Mouse (Mus musculus): ENCODE data around the gene 4930404N11Rik.

DNA sequence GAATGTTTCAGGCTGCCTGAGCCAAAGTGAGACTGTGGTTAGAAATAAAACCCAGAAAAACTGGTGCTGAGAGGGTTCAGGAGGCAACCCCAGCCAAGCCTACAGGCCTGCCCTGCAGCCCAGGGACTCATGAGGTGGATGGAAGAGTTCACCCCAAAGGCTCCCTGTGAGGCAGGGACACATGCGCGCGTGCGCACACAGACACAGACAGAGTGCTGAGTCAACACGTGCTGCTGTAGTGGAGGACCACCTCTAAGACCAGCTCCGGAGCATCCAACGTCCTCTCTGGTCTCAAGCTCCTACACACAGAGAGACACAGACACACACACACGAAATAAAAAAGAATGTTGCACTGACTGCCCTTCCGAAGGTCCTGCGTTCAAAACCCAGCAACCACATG, 9.7 kb upstream of the 4930404N11Rik start:
- TF ChIP-seq CTCF (IDR thresholded peaks at IDR 0.05; ENCODE audit: low read depth, low read length) (no peak), TAL1 (conservative IDR thresholded peaks at IDR 0.05; ENCODE audit: low read depth, low read length) (no peak), GATA1 (IDR thresholded peaks at IDR 0.05; ENCODE audit: borderline replicate concordance, low read length) (no peak), GATA2 (IDR thresholded peaks at IDR 0.05; ENCODE audit: borderline replicate concordance, low read depth, low read length) (no peak)
